Mouse (Mus musculus): ENCODE data around the gene Cd96. TPM values are rescaled to one million over a fixed set of nuclear protein-coding genes. Genes with fewer than 3 reads are reported as not detected.
"Not testable (repeated sequence)": the region's sequence is repeated elsewhere in the genome, so short reads cannot be mapped to it uniquely, and the experiment has no call there.

Cd96 gene
- 0.14 and 0.35 TPM in 2 replicates for polyA plus RNA-seq (2015; fragmentation: Nextera tagmentation; extraction: Ambion mirVana)

GRCm38 (mm10) chr16:46120020-46120419, at the start of gene Cd96:
TSS of gene Cd96 (minus strand) at chr16:46120251.
- no peak within 1 kb of the TSS for H3K9ac ChIP-seq
- no peak within 1 kb of the TSS for H3K4me3 ChIP-seq
- no peaks in the 10 kb centered on the region for H3K36me3 ChIP-seq
- no peaks in the 10 kb centered on the region for H3K27me3 ChIP-seq
- no peak within 1 kb of the TSS for H3K4me2 ChIP-seq
- WGBS: 69% methylated on average over 10 of the region's 10 CpGs
- H3K9me3 ChIP-seq: no peaks in the 10 kb centered on the region
- no peaks in the 10 kb centered on the region for H3K4me1 ChIP-seq
- H3K27ac ChIP-seq: no peak within 1 kb of the TSS
- ATAC-seq (ENCODE audit: borderline replicate concordance, extremely low read depth, low FRiP score, low TSS enrichment): no peak

GRCm38 (mm10) chr16:46166971-46167370, 46.9 kb upstream of the Cd96 start:
- Histone ChIP-seq H3K9ac (no peak overlapping the region), H3K4me3 (no peak overlapping the region), H3K27ac (no peak overlapping the region), H3K4me2 (no peak overlapping the region), H3K4me1 (no peaks in the 10 kb centered on the region), H3K36me3 (no peaks in the 10 kb centered on the region), H3K27me3 (no peaks in the 10 kb centered on the region), H3K9me3 (no peaks in the 10 kb centered on the region)
- no peak for ATAC-seq (ENCODE audit: borderline replicate concordance, extremely low read depth, low FRiP score, low TSS enrichment)
- 59% methylated on average over 3 of the region's 3 CpGs for WGBS

GRCm38 (mm10) chr16:46165305-46165704, 45.3 kb upstream of the Cd96 start:
- H3K9me3 ChIP-seq: no peaks in the 10 kb centered on the region
- no peaks in the 10 kb centered on the region for H3K36me3 ChIP-seq
- no peak overlapping the region for H3K4me3 ChIP-seq
- no peak overlapping the region for H3K9ac ChIP-seq
- no peak overlapping the region for H3K27ac ChIP-seq
- no peak overlapping the region for H3K4me2 ChIP-seq
- WGBS: 57% methylated on average over 4 of the region's 4 CpGs
- no peaks in the 10 kb centered on the region for H3K27me3 ChIP-seq
- H3K4me1 ChIP-seq: no peaks in the 10 kb centered on the region
- ATAC-seq (ENCODE audit: borderline replicate concordance, extremely low read depth, low FRiP score, low TSS enrichment): no peak

GRCm38 (mm10) chr16:46154832-46155231, 34.8 kb upstream of the Cd96 start, which contains the start of gene Gm4737:
TSS of gene Gm4737 (minus strand) at chr16:46155077.
- not testable (repeated sequence) for H3K4me3 ChIP-seq; H3K4me1 ChIP-seq; H3K9ac ChIP-seq; H3K36me3 ChIP-seq; H3K9me3 ChIP-seq; ATAC-seq (ENCODE audit: borderline replicate concordance, extremely low read depth, low FRiP score, low TSS enrichment); H3K4me2 ChIP-seq; H3K27me3 ChIP-seq; H3K27ac ChIP-seq
- 97% methylated on average over 11 of the region's 16 CpGs for WGBS

- Histone ChIP-seq H3K27me3 (no peaks in the 10 kb centered on the region), H3K9ac (no peak overlapping the region), H3K27ac (no peak overlapping the region), H3K4me3 (no peak overlapping the region), H3K36me3 (no peaks in the 10 kb centered on the region), H3K4me1 (no peaks in the 10 kb centered on the region), H3K4me2 (no peak overlapping the region), H3K9me3 (no peaks in the 10 kb centered on the region)
- no peak for ATAC-seq (ENCODE audit: borderline replicate concordance, extremely low read depth, low FRiP score, low TSS enrichment)
Observed at GRCm38 (mm10) chr16:46151141-46151540, 31.1 kb upstream of the Cd96 start.

GRCm38 (mm10) chr16:46148661-46149341, 28.8 kb upstream of the Cd96 start:
- Histone ChIP-seq H3K4me2 (no peak overlapping the region), H3K36me3 (no peaks in the 10 kb centered on the region), H3K4me3 (no peak overlapping the region), H3K27ac (no peak overlapping the region), H3K4me1 (no peaks in the 10 kb centered on the region), H3K9me3 (no peaks in the 10 kb centered on the region), H3K27me3 (no peaks in the 10 kb centered on the region), H3K9ac (no peak overlapping the region)
- WGBS: 53% methylated on average over 3 of the region's 3 CpGs
- ATAC-seq (ENCODE audit: borderline replicate concordance, extremely low read depth, low FRiP score, low TSS enrichment): no peak

GRCm38 (mm10) chr16:46146962-46147361, 26.9 kb upstream of the Cd96 start:
- no peaks in the 10 kb centered on the region for H3K4me1 ChIP-seq
- no peak overlapping the region for H3K4me3 ChIP-seq
- ATAC-seq (ENCODE audit: borderline replicate concordance, extremely low read depth, low FRiP score, low TSS enrichment): no peak
- no peak overlapping the region for H3K4me2 ChIP-seq
- no peaks in the 10 kb centered on the region for H3K36me3 ChIP-seq
- H3K9ac ChIP-seq: no peak overlapping the region
- H3K27me3 ChIP-seq: no peaks in the 10 kb centered on the region
- no peaks in the 10 kb centered on the region for H3K9me3 ChIP-seq
- 47% methylated on average over 3 of the region's 3 CpGs for WGBS
- no peak overlapping the region for H3K27ac ChIP-seq

- no peak overlapping the region for H3K9ac ChIP-seq
- no peaks in the 10 kb centered on the region for H3K27me3 ChIP-seq
- no peak overlapping the region for H3K4me3 ChIP-seq
- H3K36me3 ChIP-seq: no peaks in the 10 kb centered on the region
- H3K27ac ChIP-seq: no peak overlapping the region
- H3K4me2 ChIP-seq: no peak overlapping the region
- no peak for ATAC-seq (ENCODE audit: borderline replicate concordance, extremely low read depth, low FRiP score, low TSS enrichment)
- H3K4me1 ChIP-seq: no peaks in the 10 kb centered on the region
- no peaks in the 10 kb centered on the region for H3K9me3 ChIP-seq
Observed at GRCm38 (mm10) chr16:46122238-46122637, 2.2 kb upstream of the Cd96 start.

- ATAC-seq (ENCODE audit: borderline replicate concordance, extremely low read depth, low FRiP score, low TSS enrichment): no peak
- H3K27me3 ChIP-seq: no peaks in the 10 kb centered on the region
- 33% methylated on average over 2 of the region's 2 CpGs for WGBS
Observed at GRCm38 (mm10) chr16:46121420-46121819, 1.4 kb upstream of the Cd96 start.

GRCm38 (mm10) chr16:46120607-46121006, 556 bp upstream of the Cd96 start:
- no peak for ATAC-seq (ENCODE audit: borderline replicate concordance, extremely low read depth, low FRiP score, low TSS enrichment)
- Histone ChIP-seq H3K27ac (no peak overlapping the region), H3K27me3 (no peaks in the 10 kb centered on the region), H3K9ac (no peak overlapping the region), H3K4me1 (no peaks in the 10 kb centered on the region), H3K36me3 (no peaks in the 10 kb centered on the region), H3K4me2 (no peak overlapping the region), H3K9me3 (no peaks in the 10 kb centered on the region), H3K4me3 (no peak overlapping the region)
- WGBS: 50% methylated on average over 3 of the region's 3 CpGs

More at GRCm38 (mm10) chr16:46121420-46121819, 1.4 kb upstream of the Cd96 start:
- no peak overlapping the region for H3K9ac ChIP-seq
- no peak overlapping the region for H3K4me2 ChIP-seq
- no peaks in the 10 kb centered on the region for H3K9me3 ChIP-seq
- no peaks in the 10 kb centered on the region for H3K4me1 ChIP-seq
- no peaks in the 10 kb centered on the region for H3K36me3 ChIP-seq
- H3K4me3 ChIP-seq: no peak overlapping the region
- H3K27ac ChIP-seq: no peak overlapping the region

- no peak for ATAC-seq (ENCODE audit: borderline replicate concordance, extremely low read depth, low FRiP score, low TSS enrichment)
- Histone ChIP-seq H3K27ac (no peak overlapping the region), H3K9ac (no peak overlapping the region), H3K9me3 (no peaks in the 10 kb centered on the region), H3K4me3 (no peak overlapping the region), H3K36me3 (no peaks in the 10 kb centered on the region), H3K4me2 (no peak overlapping the region), H3K27me3 (no peaks in the 10 kb centered on the region), H3K4me1 (no peaks in the 10 kb centered on the region)
- 83% methylated on average over 3 of the region's 3 CpGs for WGBS
Observed at GRCm38 (mm10) chr16:46117645-46118044, 2.4 kb downstream of the Cd96 start.

GRCm38 (mm10) chr16:46114727-46115126, 5.3 kb downstream of the Cd96 start:
- ATAC-seq (ENCODE audit: borderline replicate concordance, extremely low read depth, low FRiP score, low TSS enrichment): no peak
- no peaks in the 10 kb centered on the region for H3K36me3 ChIP-seq
- H3K9ac ChIP-seq: no peak overlapping the region
- 56% methylated on average over 2 of the region's 2 CpGs for WGBS
- H3K27ac ChIP-seq: no peak overlapping the region
- no peaks in the 10 kb centered on the region for H3K4me1 ChIP-seq
- H3K4me3 ChIP-seq: no peak overlapping the region
- no peaks in the 10 kb centered on the region for H3K9me3 ChIP-seq
- H3K4me2 ChIP-seq: no peak overlapping the region
- H3K27me3 ChIP-seq: no peaks in the 10 kb centered on the region

GRCm38 (mm10) chr16:46109536-46109935, 10.5 kb downstream of the Cd96 start:
- no peaks in the 10 kb centered on the region for H3K9me3 ChIP-seq
- ATAC-seq (ENCODE audit: borderline replicate concordance, extremely low read depth, low FRiP score, low TSS enrichment): no peak
- H3K36me3 ChIP-seq: no peaks in the 10 kb centered on the region
- no peak overlapping the region for H3K4me2 ChIP-seq
- H3K4me1 ChIP-seq: no peaks in the 10 kb centered on the region
- H3K4me3 ChIP-seq: no peak overlapping the region
- H3K27ac ChIP-seq: no peak overlapping the region
- WGBS: 39% methylated on average over 8 of the region's 8 CpGs
- H3K9ac ChIP-seq: no peak overlapping the region
- H3K27me3 ChIP-seq: no peaks in the 10 kb centered on the region
